Mouse (Mus musculus) hindbrain, embryonic 12.5 days (tissue): ENCODE results near the gene Rsad2. TPM values are rescaled to one million over a fixed set of nuclear protein-coding genes. Genes with fewer than 3 reads are reported as not detected.

Experiments
- ATAC-seq: fragments of 200-750 bp; cut with Nextera tagmentation; 2 replicates; pipeline ENCODE4 v1.8.0; 2017; ENCODE audit warnings: moderate TSS enrichment; ENCODE audit not compliant: low FRiP score
- H3K27ac ChIP-seq: fragments of 300-500 bp; sonication (generic); 2 replicates; pipeline ENCODE4 v1.5.1; 2016; ENCODE audit warnings: mild to moderate bottlenecking
- H3K27me3 ChIP-seq: fragments of 300-500 bp; sonication (generic); 2 replicates; pipeline ENCODE4 v1.6.1; 2016; ENCODE audit warnings: mild to moderate bottlenecking
- H3K36me3 ChIP-seq: fragments of 300-500 bp; sonication (generic); 2 replicates; pipeline ENCODE4 v1.6.1; 2016; ENCODE audit warnings: mild to moderate bottlenecking
- H3K4me1 ChIP-seq: fragments of 300-500 bp; sonication (generic); 2 replicates; pipeline ENCODE4 v1.6.1; 2016
- H3K4me2 ChIP-seq: fragments of 300-500 bp; sonication (generic); replicated peaks from 2 replicates; pipeline ENCODE4 v1.6.1; 2016; ENCODE audit warnings: mild to moderate bottlenecking
- H3K4me3 ChIP-seq: fragments of 300-500 bp; sonication (generic); 2 replicates; pipeline ENCODE4 v1.5.1; 2016; ENCODE audit warnings: mild to moderate bottlenecking
- H3K9ac ChIP-seq: fragments of 300-500 bp; sonication (generic); 2 replicates; pipeline ENCODE4 v1.6.1; 2016; ENCODE audit warnings: mild to moderate bottlenecking, moderate library complexity
- H3K9me3 ChIP-seq: fragments of 300-500 bp; sonication (generic); replicated peaks from 2 replicates; pipeline ENCODE4 v1.6.1; 2016; ENCODE audit warnings: mild to moderate bottlenecking
- WGBS: fragments of 180-500 bp; shearing (Covaris S2); methylation state at CpG from one replicate; pipeline ENCODE4 v1.1.7; 2016; 5-methylcytosine and 5-hydroxymethylcytosine counted together
- polyA plus RNA-seq: library from polyadenylated mRNA; unstranded; fragments of >200 nt; fragmentation: Nextera tagmentation; extraction: Ambion mirVana; gene quantifications from 2 replicates; pipeline ENCODE4 v1.2.1, GENCODE M21; 2016

Gene Rsad2
- polyA plus RNA-seq, 1 experiment from 2014 or later = 0.70 TPM

- 60% methylated on average over 3 of the region's 3 CpGs for WGBS
- no peaks in the 10 kb centered on the region for H3K36me3 ChIP-seq
- no peak for ATAC-seq
- H3K4me2 ChIP-seq = no peak overlapping the region
- H3K27me3 ChIP-seq = no peaks in the 10 kb centered on the region
- H3K27ac ChIP-seq = no peak overlapping the region
- H3K4me1 ChIP-seq = peaks cover 10% of the 10 kb centered on the region
- H3K4me3 ChIP-seq = no peak overlapping the region
- H3K9me3 ChIP-seq = no peaks in the 10 kb centered on the region
- H3K9ac ChIP-seq = no peak overlapping the region
These were observed 15.1 kb upstream of the Rsad2 start for GRCm38 (mm10) chr12:26471376-26471775.

- Histone ChIP-seq H3K4me2 (peak overlapping the region; percentile 98), H3K27ac (peak overlapping the region; percentile 93), H3K4me1 (peaks cover 10% of the 10 kb centered on the region), H3K9me3 (no peaks in the 10 kb centered on the region), H3K9ac (peak overlapping the region; percentile 91), H3K27me3 (no peaks in the 10 kb centered on the region), H3K4me3 (peak overlapping the region; percentile 67), H3K36me3 (no peaks in the 10 kb centered on the region)
- 34% methylated on average over 6 of the region's 6 CpGs for WGBS
- no peak; the same call in 1 of the 2 replicates for ATAC-seq
These were observed 13.8 kb upstream of the Rsad2 start for GRCm38 (mm10) chr12:26470042-26470409.

DNA sequence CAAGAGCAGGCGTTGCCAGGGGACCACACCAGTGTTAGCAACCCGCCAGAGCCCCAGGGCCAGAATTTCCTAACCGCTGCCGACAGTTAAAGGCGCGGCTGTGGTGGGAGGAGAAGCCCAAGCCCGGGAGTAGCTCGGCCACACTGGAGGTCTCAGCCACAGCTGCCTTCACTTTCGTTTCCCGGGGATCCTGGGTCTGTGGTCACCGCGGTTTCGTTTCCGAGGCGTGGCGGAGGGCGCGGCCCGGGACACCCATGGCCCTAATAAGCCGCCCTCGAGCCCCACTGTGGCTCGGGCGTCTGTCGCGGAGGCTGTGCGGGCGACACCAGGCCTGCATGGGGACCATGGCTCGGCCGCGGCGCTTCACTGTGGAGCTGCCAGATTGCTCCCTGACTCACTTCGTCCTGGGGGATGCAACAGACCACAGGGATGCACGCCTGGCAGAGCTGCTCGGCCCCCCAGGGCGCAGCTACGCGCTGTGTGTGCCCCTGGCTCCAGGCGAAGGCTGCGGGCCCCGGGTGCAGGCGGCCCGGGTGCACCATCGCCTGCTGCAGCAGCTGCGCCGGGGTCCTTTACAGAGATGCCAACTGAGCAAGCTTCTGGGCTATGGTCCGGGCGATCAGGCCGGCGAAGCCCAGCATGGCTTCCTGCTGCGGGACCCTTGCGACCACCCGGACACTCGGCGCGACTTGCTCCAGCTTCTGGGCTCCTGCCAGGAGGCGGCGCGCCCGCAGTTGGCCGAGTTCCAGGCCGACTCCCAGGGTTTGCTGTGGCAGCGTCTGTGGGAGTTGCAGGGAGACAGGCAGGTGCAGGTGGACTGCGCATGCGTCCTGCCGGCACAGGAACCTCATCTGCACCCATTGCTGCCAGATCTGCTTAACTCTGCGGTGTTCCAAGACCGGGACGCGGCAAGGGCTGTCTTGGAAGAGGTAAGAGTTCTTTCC lies 13.1 kb upstream of the Rsad2 start, which contains the start of gene Cmpk2:
TSS of gene Cmpk2 (plus strand) at position 107 of the 944 bp plus-strand sequence.
- Histone ChIP-seq H3K4me3 (peak within 1 kb of the TSS; percentile 67), H3K36me3 (no peaks in the 10 kb centered on the region), H3K27ac (peak within 1 kb of the TSS; percentile 93), H3K27me3 (no peaks in the 10 kb centered on the region), H3K4me1 (peaks cover 10% of the 10 kb centered on the region), H3K9ac (peak within 1 kb of the TSS; percentile 91), H3K9me3 (no peaks in the 10 kb centered on the region), H3K4me2 (peak within 1 kb of the TSS; percentile 98)
- WGBS = under 1% methylated on average over 69 of the region's 69 CpGs
- ATAC-seq = peak; percentile 91

GRCm38 (mm10) chr12:26465600-26465999 lies 9.3 kb upstream of the Rsad2 start:
- Histone ChIP-seq H3K9ac (no peak overlapping the region), H3K4me3 (no peak overlapping the region), H3K4me1 (peaks cover 10% of the 10 kb centered on the region), H3K27ac (no peak overlapping the region), H3K9me3 (no peaks in the 10 kb centered on the region), H3K4me2 (no peak overlapping the region), H3K36me3 (no peaks in the 10 kb centered on the region), H3K27me3 (no peaks in the 10 kb centered on the region)
- no peak for ATAC-seq
- WGBS = 61% methylated on average over 5 of the region's 5 CpGs

DNA sequence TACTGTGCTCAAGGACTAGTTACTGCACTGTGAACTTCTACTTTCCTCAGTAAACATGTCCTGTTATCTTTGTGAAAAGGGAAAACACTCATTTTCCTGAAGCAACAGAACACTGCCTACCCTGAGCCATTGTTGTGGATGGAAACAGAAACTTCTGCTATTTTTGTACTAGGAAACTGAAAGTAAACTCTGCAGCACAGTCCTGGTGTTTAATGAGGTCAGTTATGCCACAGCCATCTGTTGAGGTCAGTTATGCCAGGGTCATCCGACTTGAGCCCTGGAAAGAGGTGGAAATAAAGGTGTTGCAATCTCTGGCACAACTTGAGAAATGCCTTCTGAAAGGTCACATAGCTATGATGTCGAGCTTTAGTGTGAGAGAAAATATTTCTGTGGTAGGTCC lies 3.8 kb upstream of the Rsad2 start:
- Histone ChIP-seq H3K9me3 (no peaks in the 10 kb centered on the region), H3K4me1 (peaks cover 9% of the 10 kb centered on the region), H3K27me3 (no peaks in the 10 kb centered on the region), H3K27ac (no peak overlapping the region), H3K36me3 (no peaks in the 10 kb centered on the region), H3K9ac (no peak overlapping the region), H3K4me2 (no peak overlapping the region), H3K4me3 (no peak overlapping the region)
- no peak for ATAC-seq
- WGBS = 67% methylated on average over 2 of the region's 2 CpGs

DNA sequence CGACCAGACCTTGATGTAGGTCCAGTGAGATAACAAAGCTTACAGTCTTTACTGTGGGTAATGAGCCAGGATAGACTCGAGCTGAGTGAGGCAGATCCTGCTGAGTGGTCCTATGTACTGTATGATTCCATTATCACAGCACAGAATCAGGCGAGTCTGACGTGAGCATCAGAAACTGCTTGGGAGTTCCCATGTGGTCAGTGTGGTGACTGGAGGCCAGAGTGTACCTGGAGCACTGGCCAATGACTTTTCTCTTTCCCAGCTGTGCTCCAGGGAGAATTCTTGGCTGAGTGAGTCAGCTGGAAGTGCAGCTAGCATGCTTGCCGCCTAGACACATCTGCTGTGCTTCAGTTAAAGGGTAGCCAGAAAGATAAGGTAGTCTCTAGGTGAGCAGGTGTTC lies 1.6 kb downstream of the Rsad2 start:
- Histone ChIP-seq H3K9me3 (no peaks in the 10 kb centered on the region), H3K36me3 (no peaks in the 10 kb centered on the region), H3K4me2 (no peak overlapping the region), H3K4me1 (peaks cover 9% of the 10 kb centered on the region), H3K4me3 (no peak overlapping the region), H3K9ac (no peak overlapping the region), H3K27ac (no peak overlapping the region), H3K27me3 (no peaks in the 10 kb centered on the region; the same call in 1 of the 2 replicates)
- no peak for ATAC-seq
- 63% methylated on average over 5 of the region's 5 CpGs for WGBS

- Histone ChIP-seq H3K27ac (no peak overlapping the region), H3K4me2 (no peak overlapping the region), H3K27me3 (no peaks in the 10 kb centered on the region; the same call in 1 of the 2 replicates), H3K36me3 (no peaks in the 10 kb centered on the region), H3K4me3 (no peak overlapping the region), H3K9ac (no peak overlapping the region), H3K4me1 (peaks cover 9% of the 10 kb centered on the region), H3K9me3 (no peaks in the 10 kb centered on the region)
- no peak for ATAC-seq
- 78% methylated on average over 4 of the region's 4 CpGs for WGBS
These were observed 3.3 kb downstream of the Rsad2 start for GRCm38 (mm10) chr12:26452951-26453350.

DNA sequence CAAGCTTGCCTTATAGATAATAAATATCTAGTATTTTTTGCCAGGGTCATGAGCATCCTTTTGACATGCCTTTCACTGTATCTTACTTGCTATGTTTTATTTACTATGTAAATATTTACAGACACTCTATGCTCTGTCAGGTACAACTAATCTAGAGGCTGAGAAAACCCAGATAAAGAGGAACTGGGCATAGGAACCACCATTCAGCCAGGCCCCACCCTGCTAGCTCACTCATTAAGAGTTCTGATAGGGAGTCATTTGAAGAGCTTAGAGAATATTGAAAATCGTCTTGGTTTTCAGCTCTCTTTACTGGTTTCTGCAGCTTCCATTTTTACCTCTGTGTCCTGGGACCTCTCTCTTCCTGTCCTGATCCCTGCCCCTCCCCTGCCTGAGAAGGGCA lies 5.1 kb downstream of the Rsad2 start:
- Histone ChIP-seq H3K9me3 (no peaks in the 10 kb centered on the region), H3K4me2 (no peak overlapping the region), H3K36me3 (no peaks in the 10 kb centered on the region), H3K27me3 (no peaks in the 10 kb centered on the region; the same call in 1 of the 2 replicates), H3K4me1 (peaks cover 5% of the 10 kb centered on the region), H3K27ac (no peak overlapping the region), H3K4me3 (no peak overlapping the region), H3K9ac (no peak overlapping the region)
- 35% methylated on average over 1 of the region's 1 CpGs for whole genome bisulfite sequencing
- no peak for ATAC-seq

DNA sequence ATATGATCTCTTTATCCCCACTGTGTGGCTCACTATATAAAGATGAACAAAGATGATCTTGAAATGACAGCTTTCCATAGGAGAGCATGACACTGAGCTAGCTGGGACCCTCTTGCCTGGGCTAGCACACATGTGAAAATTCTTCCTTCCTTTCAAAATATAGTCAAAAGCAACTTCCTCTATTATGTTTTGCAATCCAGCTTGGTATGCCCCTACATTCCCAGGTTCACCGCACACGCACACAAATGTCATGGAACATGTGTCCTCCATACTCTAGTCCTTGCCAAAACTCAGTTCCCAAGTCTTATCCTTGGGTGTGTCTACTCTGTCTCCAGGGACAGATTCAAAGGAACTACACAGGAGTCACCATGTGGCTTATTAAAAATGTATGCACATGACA lies 6.8 kb downstream of the Rsad2 start:
- no peaks in the 10 kb centered on the region for H3K9me3 ChIP-seq
- no peaks in the 10 kb centered on the region for H3K4me1 ChIP-seq
- ATAC-seq = no peak
- H3K27me3 ChIP-seq = no peaks in the 10 kb centered on the region; the same call in 1 of the 2 replicates
- H3K27ac ChIP-seq = no peak overlapping the region
- no peak overlapping the region for H3K4me2 ChIP-seq
- no peak overlapping the region for H3K9ac ChIP-seq
- no peak overlapping the region for H3K4me3 ChIP-seq
- 90% methylated on average over 2 of the region's 2 CpGs for WGBS
- H3K36me3 ChIP-seq = no peaks in the 10 kb centered on the region

- no peaks in the 10 kb centered on the region for H3K9me3 ChIP-seq
- 89% methylated on average over 4 of the region's 4 CpGs for WGBS
- H3K27me3 ChIP-seq = no peaks in the 10 kb centered on the region
- no peak overlapping the region for H3K9ac ChIP-seq
- ATAC-seq = no peak
- no peak overlapping the region for H3K4me2 ChIP-seq
- H3K27ac ChIP-seq = no peak overlapping the region
- H3K36me3 ChIP-seq = no peaks in the 10 kb centered on the region
- H3K4me1 ChIP-seq = no peaks in the 10 kb centered on the region
- H3K4me3 ChIP-seq = no peak overlapping the region
These were observed 9.7 kb downstream of the Rsad2 start for GRCm38 (mm10) chr12:26446377-26447045.

- no peak overlapping the region for H3K27ac ChIP-seq
- H3K36me3 ChIP-seq = no peaks in the 10 kb centered on the region
- WGBS = 95% methylated on average over 2 of the region's 2 CpGs
- no peak overlapping the region for H3K4me3 ChIP-seq
- H3K27me3 ChIP-seq = no peaks in the 10 kb centered on the region
- no peaks in the 10 kb centered on the region for H3K4me1 ChIP-seq
- no peak overlapping the region for H3K4me2 ChIP-seq
- no peaks in the 10 kb centered on the region for H3K9me3 ChIP-seq
- H3K9ac ChIP-seq = no peak overlapping the region
- no peak for ATAC-seq
These were observed 11.7 kb downstream of the Rsad2 start for GRCm38 (mm10) chr12:26444511-26444910.

DNA sequence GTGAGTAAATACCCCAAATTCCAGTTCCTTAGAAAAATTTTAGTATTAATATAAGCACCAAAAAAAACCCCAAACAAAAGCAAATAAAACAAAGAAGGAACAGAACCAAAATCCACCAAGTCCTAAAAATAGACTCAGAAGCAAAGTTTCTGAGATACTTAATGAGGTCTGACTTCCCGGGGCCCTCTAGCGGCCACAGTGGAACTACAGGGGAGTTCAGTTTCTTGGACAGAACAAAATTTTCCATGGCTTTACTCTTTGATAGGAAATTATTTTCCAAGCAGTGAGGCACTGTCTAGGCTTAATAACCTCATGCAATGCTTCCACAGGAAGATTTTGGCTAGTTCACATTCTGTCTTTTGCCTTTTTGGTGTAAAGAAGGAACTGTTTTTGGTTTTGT lies 12.2 kb downstream of the Rsad2 start:
- no peak overlapping the region for H3K4me2 ChIP-seq
- no peaks in the 10 kb centered on the region for H3K27me3 ChIP-seq
- H3K4me1 ChIP-seq = no peaks in the 10 kb centered on the region
- no peaks in the 10 kb centered on the region for H3K9me3 ChIP-seq
- H3K36me3 ChIP-seq = no peaks in the 10 kb centered on the region
- H3K4me3 ChIP-seq = no peak overlapping the region
- no peak overlapping the region for H3K9ac ChIP-seq
- WGBS = 0% methylated on average over 2 of the region's 2 CpGs
- no peak overlapping the region for H3K27ac ChIP-seq
- ATAC-seq = no peak
